Mouse (Mus musculus): ENCODE data around the gene G6pc2. TPM values are rescaled to one million over a fixed set of nuclear protein-coding genes. Genes with fewer than 3 reads are reported as not detected.

The G6pc2 gene
- polyA plus RNA-seq, 1 experiment from 2014 or later: not detected

DNA sequence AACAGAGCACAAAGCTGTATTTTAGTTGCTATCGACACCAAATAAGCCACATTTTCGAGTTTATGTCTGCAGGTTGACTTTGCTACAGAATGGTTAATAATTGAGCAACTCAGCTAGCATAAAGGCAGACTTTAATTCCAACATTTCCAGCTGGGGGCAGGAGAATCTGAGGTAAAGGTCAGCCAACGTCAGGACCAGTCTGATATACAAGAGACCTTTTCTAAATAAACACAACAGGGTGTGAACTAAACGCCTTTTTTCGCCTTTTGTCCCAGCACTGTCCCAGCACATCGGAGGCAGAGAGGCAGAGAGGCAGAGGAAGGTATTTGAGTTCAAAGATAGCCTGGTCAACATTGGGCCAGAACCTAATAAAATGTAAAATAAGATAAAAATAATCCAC is 5.7 kb upstream of the G6pc2 start:
- ATAC-seq (ENCODE audit: low read depth): no peak
- 9% methylated on average over 6 of the region's 6 CpGs for WGBS
- peak overlapping the region; percentile 58 for H3K4me2 ChIP-seq (ENCODE audit: low read depth, low read length)
- H3K9ac ChIP-seq (ENCODE audit: low read length): peak overlapping the region; percentile 91
- peak overlapping the region; percentile 92 for H3K4me3 ChIP-seq (ENCODE audit: low read length)
- H3K4me1 ChIP-seq (replicated peaks; ENCODE audit: control insufficient read depth, insufficient read depth, low read length): peaks cover 9% of the 10 kb centered on the region
- H3K27ac ChIP-seq (ENCODE audit: low read length): no peak overlapping the region
- no peaks in the 10 kb centered on the region for H3K27me3 ChIP-seq (ENCODE audit: control insufficient read depth, insufficient read depth, low read depth, low read length)
- H3K9me3 ChIP-seq (ENCODE audit: control insufficient read depth, low read length): no peaks in the 10 kb centered on the region
- H3K36me3 ChIP-seq (ENCODE audit: control insufficient read depth, insufficient read depth, low read length): peaks cover 9% of the 10 kb centered on the region; the same call in 1 of the 2 replicates

DNA sequence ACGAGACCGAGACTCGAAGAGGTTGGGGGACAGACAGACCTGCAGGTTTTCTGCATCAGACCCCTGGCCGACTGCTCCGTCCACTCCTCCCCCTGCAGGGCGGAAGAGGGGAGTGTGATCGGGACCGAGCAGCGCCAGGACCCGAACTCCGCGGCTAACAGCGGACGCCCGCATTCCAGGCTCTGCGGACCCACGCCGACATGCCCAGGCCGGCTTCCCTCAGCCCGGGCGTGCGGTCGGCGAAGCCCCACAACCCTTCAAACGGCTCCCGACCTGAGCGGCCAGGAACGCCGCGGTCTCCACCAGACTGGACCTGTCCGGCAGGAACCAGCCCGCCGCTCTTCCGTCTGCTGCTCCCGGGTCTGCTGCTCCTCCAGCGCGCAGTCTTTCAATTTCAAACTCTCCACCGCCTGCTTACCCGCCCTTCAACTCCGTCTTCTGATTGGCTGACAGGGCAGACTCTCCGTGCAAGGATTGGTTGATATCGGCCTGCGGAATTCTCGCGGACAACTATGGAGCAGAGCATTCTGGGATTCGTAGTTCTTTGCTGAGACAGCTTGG is 5.0 kb upstream of the G6pc2 start, which contains the start of gene Spc25:
Spc25 (minus strand) TSS at position 404 of the 561 bp plus-strand sequence.
- no peaks in the 10 kb centered on the region for H3K9me3 ChIP-seq (ENCODE audit: control insufficient read depth, low read length)
- peak; percentile 99 for ATAC-seq (ENCODE audit: low read depth)
- under 1% methylated on average over 44 of the region's 46 CpGs for WGBS
- peak within 1 kb of the TSS; percentile 92 for H3K4me3 ChIP-seq (ENCODE audit: low read length)
- H3K9ac ChIP-seq (ENCODE audit: low read length): peak within 1 kb of the TSS; percentile 91
- peak within 1 kb of the TSS; percentile 58 for H3K4me2 ChIP-seq (ENCODE audit: low read depth, low read length)
- no peaks in the 10 kb centered on the region for H3K27me3 ChIP-seq (ENCODE audit: control insufficient read depth, insufficient read depth, low read depth, low read length)
- peaks cover 9% of the 10 kb centered on the region; the same call in 1 of the 2 replicates for H3K36me3 ChIP-seq (ENCODE audit: control insufficient read depth, insufficient read depth, low read length)
- H3K4me1 ChIP-seq (replicated peaks; ENCODE audit: control insufficient read depth, insufficient read depth, low read length): peaks cover 9% of the 10 kb centered on the region
- peak within 1 kb of the TSS; percentile 88 for H3K27ac ChIP-seq (ENCODE audit: low read length)

GRCm38 (mm10) chr2:69206523-69206922 is 4.3 kb upstream of the G6pc2 start:
- ATAC-seq (ENCODE audit: low read depth): peak; percentile 36; the same call in 1 of the 2 replicates
- peak overlapping the region; percentile 47; the same call in 1 of the 2 replicates for H3K9ac ChIP-seq (ENCODE audit: low read length)

DNA sequence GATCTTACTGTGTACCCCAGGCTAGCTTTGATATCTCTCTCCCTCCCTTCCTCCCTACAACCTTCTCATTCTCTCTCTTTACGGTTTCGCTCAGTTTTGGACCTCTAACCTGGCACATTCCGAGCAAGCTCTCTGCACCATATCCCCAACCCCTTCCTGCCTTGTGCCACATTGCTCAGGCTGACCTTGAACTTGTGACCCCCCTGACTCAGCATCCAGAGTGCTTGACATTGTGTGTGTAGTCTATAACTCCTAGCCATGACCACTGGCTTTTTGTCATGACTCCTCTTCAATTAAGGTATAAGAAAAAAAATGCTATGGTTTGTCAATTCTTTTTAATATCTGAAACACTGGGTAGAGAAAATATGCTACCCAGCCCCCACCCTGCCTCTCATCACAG is 1.2 kb upstream of the G6pc2 start:
- Histone ChIP-seq H3K4me3 (ENCODE audit: low read length) (no peak overlapping the region), H3K9ac (ENCODE audit: low read length) (no peak overlapping the region), H3K9me3 (ENCODE audit: control insufficient read depth, low read length) (no peaks in the 10 kb centered on the region), H3K4me1 (replicated peaks; ENCODE audit: control insufficient read depth, insufficient read depth, low read length) (peaks cover 6% of the 10 kb centered on the region; the same call in 1 of the 2 replicates), H3K27ac (ENCODE audit: low read length) (no peak overlapping the region), H3K27me3 (ENCODE audit: control insufficient read depth, insufficient read depth, low read depth, low read length) (no peaks in the 10 kb centered on the region), H3K36me3 (ENCODE audit: control insufficient read depth, insufficient read depth, low read length) (no peaks in the 10 kb centered on the region), H3K4me2 (ENCODE audit: low read depth, low read length) (no peak overlapping the region)
- 76% methylated on average over 3 of the region's 3 CpGs for WGBS
- no peak for ATAC-seq (ENCODE audit: low read depth)

More at GRCm38 (mm10) chr2:69206523-69206922, 4.3 kb upstream of the G6pc2 start:
- peaks cover 6% of the 10 kb centered on the region; the same call in 1 of the 2 replicates for H3K36me3 ChIP-seq (ENCODE audit: control insufficient read depth, insufficient read depth, low read length)
- WGBS: 15% methylated on average over 7 of the region's 7 CpGs
- H3K27ac ChIP-seq (ENCODE audit: low read length): no peak overlapping the region
- H3K4me3 ChIP-seq (ENCODE audit: low read length): peak overlapping the region; percentile 92
- H3K4me1 ChIP-seq (replicated peaks; ENCODE audit: control insufficient read depth, insufficient read depth, low read length): peaks cover 9% of the 10 kb centered on the region
- peak overlapping the region; percentile 48 for H3K4me2 ChIP-seq (ENCODE audit: low read depth, low read length)
- no peaks in the 10 kb centered on the region for H3K27me3 ChIP-seq (ENCODE audit: control insufficient read depth, insufficient read depth, low read depth, low read length)
- H3K9me3 ChIP-seq (ENCODE audit: control insufficient read depth, low read length): no peaks in the 10 kb centered on the region

- Histone ChIP-seq H3K4me3 (ENCODE audit: low read length) (no peak overlapping the region), H3K36me3 (ENCODE audit: control insufficient read depth, insufficient read depth, low read length) (no peaks in the 10 kb centered on the region), H3K9me3 (ENCODE audit: control insufficient read depth, low read length) (no peaks in the 10 kb centered on the region), H3K9ac (ENCODE audit: low read length) (no peak overlapping the region), H3K27ac (ENCODE audit: low read length) (no peak overlapping the region), H3K4me1 (replicated peaks; ENCODE audit: control insufficient read depth, insufficient read depth, low read length) (no peaks in the 10 kb centered on the region), H3K4me2 (ENCODE audit: low read depth, low read length) (no peak overlapping the region), H3K27me3 (ENCODE audit: control insufficient read depth, insufficient read depth, low read depth, low read length) (no peaks in the 10 kb centered on the region)
- ATAC-seq (ENCODE audit: low read depth): no peak
- 66% methylated on average over 10 of the region's 10 CpGs for WGBS
These were observed 1.8 kb downstream of the G6pc2 start for GRCm38 (mm10) chr2:69212652-69213051.

DNA sequence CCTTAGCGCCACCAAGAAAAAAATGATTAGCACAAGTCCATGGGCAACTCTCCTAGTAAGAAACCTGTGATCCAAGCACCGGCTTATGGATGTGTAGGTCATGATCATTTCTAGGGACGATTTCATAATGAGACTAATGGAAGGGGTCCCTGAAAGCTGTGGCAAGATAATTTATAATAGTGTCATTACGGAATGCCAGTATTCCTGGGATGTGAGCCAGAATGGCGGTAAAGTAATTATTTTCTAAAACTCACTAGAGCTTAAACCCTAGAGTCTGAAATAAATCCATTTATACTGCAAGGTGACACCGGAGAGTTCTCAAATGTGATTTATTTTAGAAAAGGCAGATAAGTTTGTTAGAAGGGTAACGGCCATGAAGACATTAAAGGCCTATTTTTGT is 4.4 kb downstream of the G6pc2 start:
- Histone ChIP-seq H3K27me3 (ENCODE audit: control insufficient read depth, insufficient read depth, low read depth, low read length) (no peaks in the 10 kb centered on the region), H3K9me3 (ENCODE audit: control insufficient read depth, low read length) (no peaks in the 10 kb centered on the region), H3K4me3 (ENCODE audit: low read length) (no peak overlapping the region), H3K27ac (ENCODE audit: low read length) (no peak overlapping the region), H3K4me2 (ENCODE audit: low read depth, low read length) (no peak overlapping the region), H3K4me1 (replicated peaks; ENCODE audit: control insufficient read depth, insufficient read depth, low read length) (no peaks in the 10 kb centered on the region), H3K36me3 (ENCODE audit: control insufficient read depth, insufficient read depth, low read length) (no peaks in the 10 kb centered on the region), H3K9ac (ENCODE audit: low read length) (no peak overlapping the region)
- WGBS: 54% methylated on average over 7 of the region's 7 CpGs
- no peak for ATAC-seq (ENCODE audit: low read depth)

DNA sequence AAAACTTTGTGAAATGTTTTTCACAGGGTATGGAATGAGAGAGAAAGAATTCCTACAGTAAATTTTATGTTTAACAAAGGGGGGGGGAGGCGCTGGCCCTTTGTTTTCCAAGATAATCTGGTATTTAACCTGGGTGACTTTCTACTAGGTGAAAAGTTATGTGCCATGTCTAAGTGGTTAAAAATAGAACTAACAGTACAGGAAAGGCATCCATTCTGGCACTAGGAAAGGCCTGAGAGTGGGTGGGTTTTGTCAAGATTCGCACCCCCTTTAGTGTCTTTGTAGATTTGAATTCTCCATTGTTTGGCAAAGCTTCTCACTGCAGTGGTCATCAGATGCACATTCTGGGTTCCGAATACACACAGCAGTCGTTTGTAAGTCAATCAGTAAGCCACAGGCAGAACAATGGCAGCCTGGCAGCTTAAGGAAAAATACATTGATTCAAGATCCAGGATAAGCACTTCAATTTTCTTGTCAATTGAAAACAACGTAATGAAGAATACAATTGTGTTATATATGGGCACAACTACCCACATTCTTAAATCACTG is 11.1 kb downstream of the G6pc2 start:
- H3K9ac ChIP-seq (ENCODE audit: low read length): no peak overlapping the region
- no peaks in the 10 kb centered on the region for H3K36me3 ChIP-seq (ENCODE audit: control insufficient read depth, insufficient read depth, low read length)
- no peaks in the 10 kb centered on the region for H3K9me3 ChIP-seq (ENCODE audit: control insufficient read depth, low read length)
- no peaks in the 10 kb centered on the region for H3K27me3 ChIP-seq (ENCODE audit: control insufficient read depth, insufficient read depth, low read depth, low read length)
- WGBS: 57% methylated on average over 5 of the region's 5 CpGs
- H3K4me3 ChIP-seq (ENCODE audit: low read length): no peak overlapping the region
- no peak overlapping the region for H3K27ac ChIP-seq (ENCODE audit: low read length)
- no peak for ATAC-seq (ENCODE audit: low read depth)
- H3K4me1 ChIP-seq (replicated peaks; ENCODE audit: control insufficient read depth, insufficient read depth, low read length): no peaks in the 10 kb centered on the region
- no peak overlapping the region for H3K4me2 ChIP-seq (ENCODE audit: low read depth, low read length)

DNA sequence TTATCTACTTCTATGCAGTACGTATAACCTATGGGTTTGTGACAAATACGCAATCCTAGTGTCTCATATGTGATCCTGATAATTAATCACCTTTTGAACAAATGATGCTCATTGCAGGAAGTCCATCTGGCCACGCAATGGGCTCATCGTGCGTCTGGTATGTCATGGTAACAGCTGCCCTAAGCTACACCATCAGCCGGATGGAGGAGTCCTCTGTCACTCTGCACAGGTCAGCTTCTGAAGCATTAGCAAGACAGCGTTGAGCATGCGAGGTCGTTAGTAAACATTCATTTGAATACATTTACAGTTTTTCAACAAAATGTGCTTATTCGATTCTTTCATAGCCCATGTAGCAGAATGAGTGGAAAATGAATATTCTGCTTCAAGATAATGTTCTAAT is 11.9 kb downstream of the G6pc2 start:
- H3K4me1 ChIP-seq (replicated peaks; ENCODE audit: control insufficient read depth, insufficient read depth, low read length): no peaks in the 10 kb centered on the region
- no peaks in the 10 kb centered on the region for H3K9me3 ChIP-seq (ENCODE audit: control insufficient read depth, low read length)
- no peak overlapping the region for H3K4me3 ChIP-seq (ENCODE audit: low read length)
- 63% methylated on average over 10 of the region's 10 CpGs for WGBS
- no peak overlapping the region for H3K4me2 ChIP-seq (ENCODE audit: low read depth, low read length)
- ATAC-seq (ENCODE audit: low read depth): no peak
- no peaks in the 10 kb centered on the region for H3K36me3 ChIP-seq (ENCODE audit: control insufficient read depth, insufficient read depth, low read length)
- no peak overlapping the region for H3K27ac ChIP-seq (ENCODE audit: low read length)
- no peak overlapping the region for H3K9ac ChIP-seq (ENCODE audit: low read length)
- H3K27me3 ChIP-seq (ENCODE audit: control insufficient read depth, insufficient read depth, low read depth, low read length): no peaks in the 10 kb centered on the region

DNA sequence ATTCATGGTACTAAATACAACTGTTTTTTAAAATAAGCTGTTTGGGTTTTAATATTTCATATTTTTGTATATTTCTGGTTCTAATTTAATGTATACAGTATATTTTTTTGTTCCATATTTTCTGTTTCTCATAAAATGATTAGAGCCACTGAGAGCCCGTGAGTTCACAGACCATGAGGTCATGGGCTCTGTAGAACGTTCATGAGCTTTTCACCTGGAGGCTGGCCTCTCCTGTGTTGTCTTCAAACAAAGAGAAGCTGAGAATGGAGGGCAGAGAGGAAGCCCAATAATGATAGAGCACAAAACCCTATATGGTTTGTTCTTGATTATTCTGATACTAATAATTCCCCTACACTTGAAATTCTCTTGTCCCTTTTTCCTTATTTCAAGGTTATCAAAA is 13.9 kb downstream of the G6pc2 start:
- Histone ChIP-seq H3K27ac (ENCODE audit: low read length) (no peak overlapping the region), H3K4me1 (replicated peaks; ENCODE audit: control insufficient read depth, insufficient read depth, low read length) (no peaks in the 10 kb centered on the region), H3K4me2 (ENCODE audit: low read depth, low read length) (no peak overlapping the region), H3K9me3 (ENCODE audit: control insufficient read depth, low read length) (no peaks in the 10 kb centered on the region), H3K9ac (ENCODE audit: low read length) (no peak overlapping the region), H3K4me3 (ENCODE audit: low read length) (no peak overlapping the region), H3K36me3 (ENCODE audit: control insufficient read depth, insufficient read depth, low read length) (no peaks in the 10 kb centered on the region), H3K27me3 (ENCODE audit: control insufficient read depth, insufficient read depth, low read depth, low read length) (no peaks in the 10 kb centered on the region)
- WGBS: 37% methylated on average over 2 of the region's 2 CpGs
- no peak for ATAC-seq (ENCODE audit: low read depth)
